Mouse (Mus musculus): Measurements from ENCODE around the gene Cdh23.

DNA sequence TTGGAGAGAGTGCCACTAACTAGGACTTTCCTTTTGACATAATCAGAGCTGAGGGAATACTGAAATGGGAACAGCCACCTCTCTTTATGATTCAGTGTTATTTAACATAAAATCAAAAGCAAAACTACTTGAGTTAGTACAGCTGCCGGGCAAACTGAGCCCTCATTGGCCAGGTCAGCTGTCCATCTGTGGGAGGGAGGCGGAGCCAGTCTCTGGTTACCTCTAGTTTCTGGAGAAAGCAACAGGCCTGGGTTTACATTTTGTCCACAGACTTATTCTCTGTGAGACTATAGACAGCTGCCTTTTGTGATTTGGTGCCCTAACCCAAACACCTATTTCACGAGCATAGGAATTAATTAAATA, 345.5 kb downstream of the Cdh23 start:
- no peak for TF ChIP-seq CTCF (IDR thresholded peaks at IDR 0.05; ENCODE audit: low read depth, low read length)
- TF ChIP-seq POLR2A (IDR thresholded peaks at IDR 0.05; ENCODE audit: borderline replicate concordance, low read depth, low read length): no peak

All from bone marrow macrophage, adult 2 months (primary cell).